Mouse (Mus musculus) limb, embryonic 14.5 days (tissue): Measurements from ENCODE around the gene Med17. TPM values are rescaled to one million over a fixed set of nuclear protein-coding genes. Genes with fewer than 3 reads are reported as not detected.

Experiments
- ATAC-seq: fragments of 200-750 bp; cut with Nextera tagmentation; 2 replicates; pipeline ENCODE4 v1.8.0; 2017; ENCODE audit warnings: low read depth, moderate number of reproducible peaks, moderate TSS enrichment; ENCODE audit not compliant: low FRiP score
- DNase-seq: peaks from one replicate; pipeline ENCODE4 v3.0.0-alpha.2; 2015; ENCODE audit warnings: low spot score
- H3K27ac ChIP-seq: fragments of 300-500 bp; sonication (generic); replicated peaks from 2 replicates; pipeline ENCODE4 v1.5.1; 2014; ENCODE audit warnings: low read depth, mild to moderate bottlenecking, low read length, moderate library complexity, mixed read lengths
- H3K27me3 ChIP-seq: fragments of 300-500 bp; sonication (generic); 2 replicates; pipeline ENCODE4 v1.6.1; 2014; ENCODE audit warnings: low read length, mixed read lengths; ENCODE audit not compliant: control insufficient read depth, insufficient read depth
- H3K36me3 ChIP-seq: fragments of 300-500 bp; sonication (generic); 2 replicates; pipeline ENCODE4 v1.6.1; 2014; ENCODE audit warnings: mild to moderate bottlenecking, low read length, moderate library complexity, mixed read lengths; ENCODE audit not compliant: control insufficient read depth, insufficient read depth
- H3K4me1 ChIP-seq: fragments of 300-500 bp; sonication (generic); 2 replicates; pipeline ENCODE4 v1.6.1; 2014; ENCODE audit warnings: antibody characterized with exemption, low read length, mixed read lengths; ENCODE audit not compliant: control insufficient read depth, insufficient read depth
- H3K4me2 ChIP-seq: fragments of 300-500 bp; sonication (generic); replicated peaks from 2 replicates; pipeline ENCODE4 v1.6.1; 2014; ENCODE audit warnings: low read depth, mild to moderate bottlenecking, low read length, moderate library complexity; ENCODE audit not compliant: severe bottlenecking
- H3K4me3 ChIP-seq: fragments of 300-500 bp; sonication (generic); replicated peaks from 2 replicates; pipeline ENCODE4 v1.5.1; 2014; ENCODE audit warnings: low read length
- H3K9ac ChIP-seq: fragments of 300-500 bp; sonication (generic); 2 replicates; pipeline ENCODE4 v1.6.1; 2014; ENCODE audit warnings: mild to moderate bottlenecking, low read depth, low read length, moderate library complexity; ENCODE audit not compliant: severe bottlenecking
- H3K9me3 ChIP-seq: fragments of 300-500 bp; sonication (generic); 2 replicates; pipeline ENCODE4 v1.6.1; 2016; ENCODE audit warnings: low read length; ENCODE audit not compliant: control insufficient read depth
- POLR2A ChIP-seq: fragments of 200-500 bp; IDR thresholded peaks from 2 replicates; pipeline ENCODE4 v1.8.0; 2012; ENCODE audit warnings: inconsistent platforms, mild to moderate bottlenecking, moderate library complexity, borderline replicate concordance; ENCODE audit not compliant: insufficient read depth, insufficient read length; ENCODE audit errors: extremely low read depth
- WGBS: fragments of 180-500 bp; shearing (Covaris S2); extraction: QIAGEN DNeasy Blood & Tissue Kit; methylation state at CpG from one replicate; pipeline ENCODE4 v1.1.7; 2014; 5-methylcytosine and 5-hydroxymethylcytosine counted together
- microRNA-seq: library from miRNA; unstranded; fragments of <30 nt; microRNA quantifications from one replicate; pipeline ENCODE4, GENCODE M21; 2016
- polyA plus RNA-seq, 2 experiments: library from polyadenylated mRNA; depleted of rRNA in 1 of 2; stranded (reverse) in 1 of 2; unstranded in 1 of 2; fragments of >200 nt; fragmentation: Nextera tagmentation in 1 of 2; extraction: Ambion mirVana in 1 of 2; gene quantifications; 2 replicates each; pipeline versions ENCODE4 v1.2.1 to v1.2.3; 2012 to 2014

Med17 gene
- polyA plus RNA-seq, 2 experiments, result 33.6 to 46.4 TPM

GRCm38 (mm10) chr9:15213695-15214094 is 66.0 kb downstream of the Med17 start:
- Histone ChIP-seq H3K27me3 (no peaks in the 10 kb centered on the region), H3K27ac (no peak overlapping the region), H3K4me3 (no peak overlapping the region), H3K9me3 (no peaks in the 10 kb centered on the region), H3K4me1 (no peaks in the 10 kb centered on the region), H3K4me2 (no peak overlapping the region), H3K36me3 (no peaks in the 10 kb centered on the region), H3K9ac (no peak overlapping the region)
- TF ChIP-seq POLR2A, result no peak
- DNase-seq (no peak), ATAC-seq (no peak)
- 79% methylated on average over 1 of the region's 1 CpGs for WGBS

GRCm38 (mm10) chr9:15211876-15212275 is 67.9 kb downstream of the Med17 start:
- no peak for TF ChIP-seq POLR2A
- ATAC-seq, result no peak
- Histone ChIP-seq H3K36me3 (no peaks in the 10 kb centered on the region), H3K4me1 (no peaks in the 10 kb centered on the region), H3K27me3 (no peaks in the 10 kb centered on the region), H3K27ac (no peak overlapping the region), H3K9me3 (no peaks in the 10 kb centered on the region), H3K4me3 (no peak overlapping the region), H3K4me2 (no peak overlapping the region), H3K9ac (no peak overlapping the region)
- DNase-seq, result no peak
- 70% methylated on average over 3 of the region's 3 CpGs for WGBS

Small RNA genes lying within 50 kb of the gene (microRNA-seq; reads per million reads assigned to microRNA genes)
- not detected for gene Gm49349
- gene mmu-mir-7650, result not detected

Other genes with a start within 250 kb of the Med17 start
- gene Panx1, start 234.5 kb downstream of the Med17 start, polyA plus RNA-seq (2012; rRNA removed), result 41.7 and 52.8 TPM in 2 replicates
- 49.5 and 52.5 TPM in 2 replicates for gene Panx1, start 234.5 kb downstream of the Med17 start, polyA plus RNA-seq (2014; fragmentation: Nextera tagmentation; extraction: Ambion mirVana)
- 0.06 and 0.08 TPM in 2 replicates for gene Hephl1, start 167.8 kb downstream of the Med17 start, polyA plus RNA-seq (2012; rRNA removed)
- 0.08 and 0.19 TPM in 2 replicates for gene Hephl1, start 167.8 kb downstream of the Med17 start, polyA plus RNA-seq (2014; fragmentation: Nextera tagmentation; extraction: Ambion mirVana)
- gene Vstm5, start 40.9 kb downstream of the Med17 start, polyA plus RNA-seq (2012; rRNA removed), result 6.2 and 7.0 TPM in 2 replicates
- 6.6 and 6.9 TPM in 2 replicates for gene Vstm5, start 40.9 kb downstream of the Med17 start, polyA plus RNA-seq (2014; fragmentation: Nextera tagmentation; extraction: Ambion mirVana)
- 69.9 and 131 TPM in 2 replicates for gene Taf1d, start 26.3 kb upstream of the Med17 start, polyA plus RNA-seq (2012; rRNA removed)
- 66.5 and 69.8 TPM in 2 replicates for gene Taf1d, start 26.3 kb upstream of the Med17 start, polyA plus RNA-seq (2014; fragmentation: Nextera tagmentation; extraction: Ambion mirVana)
- gene 4931406C07Rik, start 26.5 kb upstream of the Med17 start, polyA plus RNA-seq (2012; rRNA removed), result 18.7 and 22.9 TPM in 2 replicates
- 9.5 and 11.4 TPM in 2 replicates for gene 4931406C07Rik, start 26.5 kb upstream of the Med17 start, polyA plus RNA-seq (2014; fragmentation: Nextera tagmentation; extraction: Ambion mirVana)
- 25.4 and 29.8 TPM in 2 replicates for gene Cep295, start 77.9 kb upstream of the Med17 start, polyA plus RNA-seq (2012; rRNA removed)
- gene Cep295, start 77.9 kb upstream of the Med17 start, polyA plus RNA-seq (2014; fragmentation: Nextera tagmentation; extraction: Ambion mirVana), result 15.3 and 18.0 TPM in 2 replicates
- 24.5 and 26.2 TPM in 2 replicates for gene Smco4, start 213.5 kb upstream of the Med17 start, polyA plus RNA-seq (2012; rRNA removed)
- 5.6 and 6.9 TPM in 2 replicates for gene Smco4, start 213.5 kb upstream of the Med17 start, polyA plus RNA-seq (2014; fragmentation: Nextera tagmentation; extraction: Ambion mirVana)